Mouse (Mus musculus) lung, postnatal 36 days (tissue): ENCODE results near the gene Sf3b5.

Experiments used
- DNase-seq: peaks from one replicate; pipeline ENCODE4 v3.0.0; 2022; ENCODE audit warnings: mixed read lengths

The Sf3b5 gene

DNA sequence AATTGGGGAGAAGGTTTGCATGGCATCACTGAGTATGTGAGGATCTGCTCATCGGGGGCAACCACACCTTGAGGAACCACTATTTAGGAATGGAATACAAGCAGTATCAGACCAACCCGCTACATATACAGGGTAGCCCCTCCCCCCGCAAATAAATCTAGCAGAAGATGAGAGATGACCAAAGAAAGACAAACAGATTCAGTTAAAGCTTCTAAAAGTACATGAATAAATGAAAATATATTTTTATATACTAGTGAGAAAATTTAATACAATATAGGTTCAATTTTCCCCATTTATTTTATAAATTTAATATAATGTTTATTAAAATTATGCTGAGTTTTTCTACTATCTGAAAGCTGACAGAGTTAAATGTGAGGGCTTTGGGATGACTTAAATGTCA is at the start of gene Sf3b5:
Gene Sf3b5, plus strand, starts transcription at position 301 of the 400 bp plus-strand sequence.
- DNase-seq: no peak

DNA sequence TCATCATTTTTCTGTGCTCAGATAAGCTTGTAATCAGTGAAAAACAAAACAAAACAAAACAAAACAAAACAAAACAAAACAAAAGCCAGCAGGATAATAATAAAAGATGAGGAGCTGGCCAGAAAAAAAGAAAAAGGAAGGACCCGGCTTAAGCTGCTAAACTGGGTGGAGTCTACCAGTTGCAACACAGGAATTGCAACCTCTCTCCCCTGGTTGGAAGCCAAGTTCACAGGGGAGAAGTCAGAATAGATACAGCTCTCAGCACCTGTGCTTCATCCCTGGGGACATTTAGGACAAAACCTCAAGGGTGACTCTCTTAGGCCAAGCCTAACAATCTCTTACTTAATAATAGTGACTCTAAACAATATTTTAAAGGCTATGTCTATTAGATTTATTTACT is 49.3 kb upstream of the Sf3b5 start:
- peak; percentile 42 for DNase-seq

DNA sequence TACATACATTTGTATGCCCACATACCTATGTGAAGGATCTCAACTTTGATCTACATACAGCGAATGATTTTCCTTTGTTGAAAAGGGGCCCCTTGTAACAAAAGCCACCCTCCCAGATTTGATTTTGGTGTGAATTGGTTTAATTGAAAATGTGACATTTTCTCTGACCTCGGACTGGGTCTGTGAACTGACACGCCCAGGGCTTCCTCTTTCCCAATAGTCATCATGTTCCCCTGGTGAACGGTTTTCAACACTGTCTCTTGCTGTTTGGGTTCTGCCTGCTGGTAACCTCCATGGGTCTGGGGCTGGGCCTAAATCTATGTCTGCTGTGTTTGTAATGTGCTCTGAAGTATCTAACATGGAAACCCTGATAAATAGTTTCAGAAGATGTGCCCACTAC is 47.9 kb upstream of the Sf3b5 start:
- DNase-seq: peak; percentile 35

DNA sequence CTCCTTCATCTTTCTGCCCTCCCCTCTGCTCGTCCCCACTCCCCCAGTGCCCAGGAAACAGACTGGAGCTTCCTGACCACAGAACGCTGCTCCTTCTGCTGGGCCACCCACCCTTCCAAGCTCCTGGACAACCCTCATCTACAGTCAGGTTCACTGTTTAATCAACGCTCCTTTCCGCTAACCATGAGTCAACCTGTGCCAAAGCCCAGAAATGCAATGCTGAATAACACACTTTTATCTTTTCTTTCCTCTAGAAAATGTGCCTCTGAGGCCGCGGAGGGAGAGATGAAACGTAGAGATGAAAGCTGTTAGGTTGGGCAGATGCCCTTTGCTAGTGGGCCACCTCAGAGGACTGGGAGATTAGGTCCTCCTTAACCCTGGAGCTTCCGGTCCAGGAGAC is 43.6 kb upstream of the Sf3b5 start:
- no peak for DNase-seq

DNA sequence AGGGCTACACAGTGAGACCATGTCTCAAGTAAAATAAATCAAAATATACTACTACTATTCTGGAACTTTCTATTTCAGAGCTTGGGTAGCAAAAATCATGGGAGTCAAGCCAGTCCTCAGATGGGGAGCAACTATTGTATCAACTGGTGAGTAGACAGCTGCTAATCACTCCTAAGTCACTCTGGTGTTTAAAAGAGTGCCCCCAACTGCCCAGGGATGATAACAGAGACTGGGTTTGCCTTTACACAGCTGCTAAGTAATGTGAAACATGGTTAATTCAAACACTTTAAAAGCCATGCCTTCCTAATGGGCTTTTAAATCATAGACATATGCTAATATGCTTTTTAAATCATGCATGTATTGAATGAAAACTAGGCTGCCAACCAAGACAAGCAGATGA is 42.9 kb upstream of the Sf3b5 start:
- DNase-seq: no peak

DNA sequence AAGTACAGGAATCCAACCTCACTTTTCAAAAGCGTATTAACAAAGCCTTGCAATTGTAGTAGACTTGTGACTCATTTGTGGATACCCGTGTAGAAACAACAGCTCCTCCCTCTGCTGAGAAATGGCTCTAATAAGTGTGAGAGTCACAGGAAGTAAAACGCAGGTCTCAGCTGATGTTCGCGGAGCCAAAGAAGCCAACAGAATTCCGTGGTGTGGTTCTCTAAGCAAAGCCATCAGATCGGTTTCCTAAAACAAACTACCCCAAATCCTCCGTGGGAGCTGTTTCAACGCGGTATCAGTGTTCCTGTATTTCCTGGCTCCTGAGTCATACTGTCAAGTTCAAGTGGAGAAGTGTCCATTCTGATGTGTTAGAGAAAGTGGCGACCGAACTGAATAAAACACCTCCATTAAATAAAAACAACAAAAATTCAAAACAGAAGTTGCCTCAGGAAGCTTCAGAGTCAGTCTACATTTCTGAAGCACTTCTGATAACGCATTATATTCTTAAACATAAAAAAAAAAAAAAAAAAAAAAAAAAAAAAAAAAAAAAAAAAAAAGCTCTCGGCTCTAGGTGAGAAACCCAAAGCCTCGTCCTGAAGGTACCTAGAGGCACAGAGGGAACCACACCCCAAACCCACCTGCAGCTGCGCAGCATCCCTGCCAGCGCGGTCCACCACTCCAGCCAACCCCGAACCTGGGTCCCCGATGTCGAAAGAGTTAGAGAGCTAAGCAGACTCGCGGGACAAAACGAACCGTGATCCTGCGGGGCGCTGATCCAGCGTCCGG is 41.6 kb upstream of the Sf3b5 start:
- peak; percentile 51 for DNase-seq

DNA sequence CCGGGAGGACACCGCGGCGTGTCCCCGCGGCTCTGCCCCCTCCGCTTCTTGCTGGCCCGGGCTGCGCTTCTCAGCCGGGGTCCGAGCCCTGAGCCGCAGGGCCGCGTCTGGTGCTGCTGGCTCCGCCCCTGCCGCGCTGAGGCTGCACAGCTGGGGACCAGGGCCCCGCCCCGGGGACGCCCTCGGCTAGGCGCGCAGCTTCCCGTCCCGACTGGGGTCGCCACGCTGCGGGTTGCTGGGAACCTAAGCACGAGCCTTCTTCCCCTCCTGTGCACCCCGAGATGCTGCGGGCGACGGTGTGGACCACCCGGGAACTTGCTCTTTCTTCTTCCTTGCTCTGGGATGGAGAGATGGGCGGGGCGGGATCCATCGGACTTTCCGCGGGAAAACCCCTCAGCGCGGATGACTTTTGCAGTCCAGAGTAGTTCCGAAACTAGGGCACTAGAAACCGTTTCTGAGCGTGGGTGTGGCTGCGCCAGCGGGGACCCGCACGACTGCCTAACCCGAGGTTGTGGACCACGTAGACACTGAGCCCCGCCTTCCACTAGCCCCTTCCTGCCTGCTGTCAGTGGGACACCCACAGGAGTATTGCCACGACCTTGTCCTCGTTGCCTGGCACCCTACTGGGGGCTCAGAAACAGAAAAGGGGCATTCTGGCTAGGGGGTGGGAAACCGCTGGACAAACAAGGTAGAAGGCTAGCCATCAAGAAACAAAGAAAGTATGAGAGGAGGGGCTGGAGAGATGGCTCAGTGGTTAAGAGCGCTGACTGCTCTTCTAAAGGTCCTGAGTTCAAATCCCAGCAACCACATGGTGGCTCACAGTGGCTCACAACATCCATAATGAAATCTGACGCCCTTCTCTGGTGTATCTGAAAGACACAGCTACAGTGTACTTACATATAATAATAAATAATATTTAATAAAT is 40.7 kb upstream of the Sf3b5 start, which contains the start of gene Stx11:
Gene Stx11, minus strand, starts transcription at position 148 of the 925 bp plus-strand sequence.
- peak; percentile 72 for DNase-seq

DNA sequence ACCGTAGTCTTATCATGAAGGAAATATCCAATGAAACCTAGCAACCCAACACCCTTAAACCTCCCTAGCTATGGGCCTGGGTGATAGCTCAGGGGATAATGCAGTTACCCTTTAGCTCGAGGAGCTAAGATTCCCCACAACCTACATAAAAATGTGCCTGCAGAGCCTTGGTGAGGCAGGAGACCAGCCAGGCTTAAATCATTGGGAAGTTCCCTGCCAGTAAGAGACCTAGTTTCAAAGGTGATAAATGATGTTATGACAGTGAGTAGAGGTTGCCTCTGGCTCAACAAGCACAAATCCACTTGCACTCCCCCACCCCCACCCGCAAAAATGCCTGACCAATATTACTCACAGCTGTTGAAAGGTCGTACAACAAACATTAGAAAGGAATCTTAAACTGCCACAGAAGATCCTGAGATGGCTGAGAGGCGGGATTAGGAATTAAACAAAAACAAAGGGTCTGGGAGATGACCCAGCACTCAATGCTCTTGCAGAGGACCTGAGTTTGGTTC is 39.4 kb upstream of the Sf3b5 start:
- DNase-seq: no peak

DNA sequence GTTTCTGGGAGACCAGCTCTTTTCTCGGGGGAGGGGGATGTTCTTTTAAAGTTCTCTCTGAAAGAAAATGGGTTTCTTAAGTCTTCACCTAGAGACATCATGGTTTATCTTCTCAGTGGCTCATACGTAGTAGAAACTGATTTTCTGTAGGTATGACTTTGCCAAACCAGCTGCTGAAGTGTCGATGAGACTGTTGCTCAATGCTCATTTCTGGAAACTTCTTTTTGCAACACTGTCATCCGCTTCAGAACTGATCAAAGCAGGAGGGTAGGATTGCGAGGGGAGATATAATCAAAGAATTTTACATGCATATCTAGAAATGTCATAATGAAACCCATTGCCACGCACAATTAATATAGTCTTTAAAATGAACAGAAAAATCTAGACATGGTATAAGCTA is 30.6 kb upstream of the Sf3b5 start:
- no peak for DNase-seq

DNA sequence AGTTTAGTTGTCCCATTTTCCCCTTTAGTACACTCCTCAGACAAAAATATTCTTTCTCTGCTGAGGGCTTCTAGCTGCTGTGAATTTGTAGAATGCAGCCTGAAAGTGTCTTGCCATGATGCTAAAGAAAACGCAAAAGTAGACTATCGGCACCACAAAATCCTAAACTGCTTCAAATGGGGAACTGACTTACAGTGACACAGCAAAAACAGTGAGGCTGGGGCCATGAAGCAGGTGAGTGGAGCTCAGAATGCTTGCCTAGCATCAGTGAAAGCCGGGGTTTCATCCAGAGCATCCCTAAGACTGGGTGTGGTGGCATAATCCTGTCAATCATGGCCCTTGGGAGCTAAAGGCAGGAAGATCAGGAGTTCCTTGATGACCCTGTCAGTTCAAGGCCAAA is 29.7 kb upstream of the Sf3b5 start:
- DNase-seq: no peak

DNA sequence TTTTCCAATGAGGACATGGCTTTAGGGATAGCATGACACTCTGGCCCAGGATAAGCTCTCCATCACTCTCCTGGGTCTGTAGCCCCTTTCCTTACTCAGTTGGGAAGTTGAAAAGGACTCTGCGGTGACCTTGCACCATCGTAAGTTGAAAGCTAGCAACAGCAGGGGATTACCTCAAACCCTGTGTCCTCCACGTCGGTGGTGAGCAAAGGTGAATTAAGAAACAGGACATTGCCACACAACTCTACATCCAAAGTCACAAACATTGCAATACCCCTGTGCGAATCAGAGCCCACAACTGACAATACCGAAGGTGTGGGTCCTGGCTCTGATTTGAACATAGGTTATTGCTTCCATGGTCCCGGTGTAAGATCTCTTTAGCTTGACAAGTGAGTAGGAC is 29.2 kb upstream of the Sf3b5 start:
- DNase-seq: no peak

DNA sequence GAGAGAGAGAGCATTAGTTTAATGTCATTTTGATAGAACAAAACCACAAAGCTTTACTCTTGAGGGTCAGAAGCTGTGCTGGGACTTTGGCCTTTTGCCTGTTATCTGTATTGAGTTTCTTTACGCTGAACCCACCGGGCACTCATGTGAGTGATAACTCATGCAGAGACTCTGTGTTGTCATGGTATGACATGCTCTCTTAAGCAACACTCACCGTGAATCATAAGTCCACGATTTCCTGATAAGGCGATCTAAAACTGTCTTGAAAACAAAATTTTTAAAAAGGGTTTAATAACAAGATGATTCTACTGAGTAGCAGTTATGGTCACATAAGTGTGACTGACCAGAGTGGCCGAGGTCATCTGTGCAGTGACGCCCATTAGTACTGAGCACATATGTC is 28.6 kb upstream of the Sf3b5 start:
- no peak for DNase-seq

DNA sequence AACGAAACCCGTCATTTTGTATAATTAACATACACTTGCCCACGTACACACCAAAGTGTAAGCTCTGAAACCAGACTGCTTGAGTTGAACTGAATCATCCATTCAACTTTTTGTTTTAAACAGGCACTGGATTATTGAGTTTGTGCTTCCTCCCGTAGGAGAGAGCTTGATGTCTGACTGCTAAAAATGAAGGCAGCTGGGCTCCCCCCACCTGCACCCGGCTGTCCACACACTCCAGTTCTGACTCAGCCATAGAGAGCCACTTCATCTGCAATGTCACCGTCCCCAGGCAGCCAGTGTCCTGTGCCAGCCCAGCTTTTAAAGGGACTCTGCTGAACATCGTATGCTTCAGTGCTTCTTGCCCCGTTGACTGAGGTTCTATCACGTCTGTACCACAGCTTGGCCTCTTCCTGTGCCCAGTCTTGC is 27.3 kb upstream of the Sf3b5 start:
- DNase-seq: peak; percentile 58

DNA sequence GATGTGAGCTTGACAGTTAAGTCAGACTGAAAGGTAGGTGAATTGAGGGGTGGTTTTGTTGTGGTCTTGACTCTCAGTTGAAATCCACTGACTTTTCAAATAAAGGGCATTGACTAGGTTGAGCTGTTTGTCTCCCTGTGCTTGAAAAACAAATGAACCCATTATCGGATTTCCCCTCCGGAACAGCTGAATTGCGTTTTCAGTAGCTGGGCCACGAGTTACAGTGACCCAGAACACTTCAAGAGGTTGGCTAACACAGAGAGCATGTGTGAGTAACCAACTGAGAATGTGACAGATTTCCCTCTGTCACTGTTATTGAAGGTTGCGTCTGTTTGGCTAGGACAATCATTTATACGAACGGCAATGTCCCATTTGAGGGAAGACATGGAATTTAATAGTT is 24.1 kb upstream of the Sf3b5 start:
- DNase-seq: peak; percentile 11

DNA sequence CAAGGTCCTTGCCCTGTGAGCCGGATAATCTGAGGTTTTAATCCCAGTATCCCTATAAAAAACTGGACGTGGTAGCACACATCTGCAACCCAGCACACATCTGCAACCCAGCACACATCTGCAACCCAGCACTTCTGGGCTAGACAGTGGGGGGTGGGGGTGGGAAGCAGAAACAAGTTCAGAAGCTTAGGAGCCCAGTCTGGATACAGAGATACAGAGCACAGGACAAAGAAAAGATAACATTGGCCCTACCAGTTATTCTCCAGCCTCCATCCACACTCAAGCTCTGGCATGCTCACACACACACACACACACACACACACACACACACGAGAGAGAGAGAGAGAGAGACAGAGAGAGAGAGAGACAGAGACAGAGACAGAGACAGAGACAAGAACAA is 21.6 kb upstream of the Sf3b5 start:
- no peak for DNase-seq

DNA sequence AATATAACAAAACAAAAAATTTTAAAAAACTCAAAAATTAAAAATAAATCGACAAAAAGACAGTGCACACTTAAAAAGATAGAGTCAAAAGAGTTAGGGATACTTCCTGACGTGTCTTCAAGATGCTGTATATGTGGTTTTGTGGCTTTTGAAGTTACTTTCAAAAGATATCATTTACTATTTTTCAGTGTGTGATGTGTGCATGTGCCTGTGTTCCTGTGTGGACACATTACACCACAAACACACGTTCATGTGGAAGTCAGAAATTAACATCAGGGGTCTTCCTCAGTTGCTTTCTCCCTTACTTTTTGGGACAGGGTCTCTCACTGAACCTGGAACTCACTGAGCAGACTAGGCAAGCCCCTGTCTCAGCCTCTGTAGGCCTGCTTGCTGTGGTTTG is 20.1 kb upstream of the Sf3b5 start:
- DNase-seq: no peak

DNA sequence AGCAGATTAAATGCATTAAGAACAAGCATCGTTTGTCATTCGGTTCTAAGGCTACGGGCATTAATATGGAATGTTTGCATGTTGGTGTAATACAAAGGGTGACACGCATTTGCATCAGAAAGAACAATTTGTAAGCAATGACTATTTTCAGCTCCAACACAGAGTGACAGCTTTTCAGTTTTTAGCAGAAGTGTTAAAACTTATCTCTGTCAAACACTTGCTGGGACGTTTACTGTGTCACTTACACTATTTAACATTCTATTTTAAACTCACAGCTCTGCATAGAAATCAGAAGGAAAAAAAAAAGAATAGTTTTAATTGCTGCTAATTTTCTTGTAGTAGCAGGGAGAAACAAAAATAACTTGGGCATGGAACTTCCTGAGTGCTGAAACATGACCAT is 18.7 kb upstream of the Sf3b5 start:
- DNase-seq: no peak

DNA sequence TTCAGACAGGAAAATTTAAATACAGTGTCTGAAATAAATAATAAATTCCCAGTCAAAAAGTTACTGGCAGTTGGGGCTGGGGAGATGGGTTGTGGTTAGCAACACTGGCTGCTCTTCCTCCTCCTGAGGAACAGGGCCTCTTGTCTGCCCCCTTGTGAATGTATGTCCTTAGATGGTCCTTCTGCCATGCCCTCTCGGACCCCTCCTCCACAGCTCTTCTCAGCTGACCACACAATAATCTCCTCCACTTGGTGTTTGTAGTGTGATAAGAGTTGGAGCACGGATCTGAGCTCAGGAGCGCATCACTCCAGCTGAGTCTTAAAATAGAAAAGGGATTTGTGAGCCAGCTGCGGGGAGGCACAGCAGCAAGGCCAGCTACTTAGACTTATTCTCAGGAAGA is 18.2 kb upstream of the Sf3b5 start:
- no peak for DNase-seq

DNA sequence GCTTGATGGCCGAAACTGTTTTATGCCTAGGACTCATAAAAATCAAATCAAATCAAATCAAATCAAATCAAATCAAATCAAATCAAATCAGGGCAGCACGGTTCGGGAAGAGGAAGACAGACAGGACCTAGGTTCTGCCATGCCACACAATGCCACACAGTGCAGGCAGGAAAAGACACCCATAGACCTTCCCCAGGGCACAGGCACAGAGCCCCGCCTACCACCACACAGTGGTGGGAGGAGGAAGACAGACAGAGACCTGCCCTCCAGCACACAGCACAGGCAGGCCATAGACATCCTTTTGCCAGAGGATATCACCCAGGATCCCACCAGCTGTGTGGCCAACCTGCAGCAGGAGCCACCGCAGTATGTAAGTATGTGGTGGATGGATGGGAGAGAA is 13.2 kb upstream of the Sf3b5 start:
- no peak for DNase-seq

DNA sequence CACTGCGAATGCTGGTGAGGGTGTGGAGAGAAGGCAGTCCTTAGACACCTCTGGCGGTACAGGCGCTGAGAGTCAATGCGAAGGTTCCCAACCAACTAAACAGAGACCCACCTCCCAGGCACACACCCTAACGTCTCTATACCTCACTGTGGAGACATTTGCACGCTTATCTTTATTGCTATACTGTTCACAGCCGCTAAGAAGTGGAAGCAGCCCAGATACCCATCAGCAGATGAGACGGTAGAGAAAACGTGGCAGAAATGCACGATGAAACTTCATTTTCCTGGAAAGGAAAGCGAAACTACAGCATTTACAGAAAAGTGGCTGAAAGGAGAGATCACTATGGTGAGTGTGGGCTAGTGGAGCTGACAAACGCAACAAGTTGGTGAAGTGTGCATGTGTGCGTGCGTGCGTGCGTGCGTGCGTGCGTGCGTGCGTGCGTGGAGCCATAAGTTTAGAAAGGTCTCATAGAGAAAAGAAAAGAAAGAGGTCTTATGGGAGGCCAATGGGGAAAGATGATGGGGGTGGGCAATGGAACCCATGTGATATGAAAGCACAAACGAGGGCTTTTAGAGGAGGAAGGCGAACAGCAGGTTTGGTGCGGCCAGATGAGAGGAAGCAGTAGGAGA is 11.6 kb upstream of the Sf3b5 start:
- DNase-seq: no peak

DNA sequence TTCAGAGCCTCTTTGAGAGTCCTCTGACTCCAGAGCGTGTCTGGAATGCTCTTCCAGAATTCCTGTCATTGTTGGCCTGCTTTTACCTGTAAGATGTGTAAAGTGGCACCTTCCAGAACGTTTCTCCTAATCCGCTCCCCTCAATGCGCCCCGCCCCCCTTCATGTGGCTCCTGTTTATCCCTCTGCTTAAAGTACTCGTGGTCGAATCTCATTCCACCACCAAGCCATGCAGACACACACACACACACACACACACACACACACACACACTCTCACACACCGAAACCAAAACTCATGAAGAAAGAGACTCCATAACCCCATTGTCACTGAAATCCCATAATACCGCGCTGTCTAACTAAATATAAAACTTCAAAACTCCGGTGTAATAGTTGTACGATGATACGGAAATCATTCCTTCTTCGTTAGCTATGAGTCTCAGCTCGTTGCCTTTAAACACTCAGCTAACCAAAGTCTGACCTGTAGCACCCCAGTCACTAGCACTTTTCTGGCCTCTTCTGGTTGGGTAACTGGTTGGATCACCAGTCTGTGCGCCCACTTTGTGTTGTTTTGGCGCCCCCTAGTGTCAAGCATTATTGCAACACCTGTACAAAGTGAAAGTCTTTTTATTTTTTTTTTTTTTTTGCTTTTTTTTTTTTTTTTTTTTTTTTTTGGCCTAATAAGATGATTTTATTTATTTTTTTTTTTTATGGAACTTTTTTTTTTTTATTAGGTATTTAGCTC is 8.2 kb upstream of the Sf3b5 start:
- peak; percentile 96 for DNase-seq
